Mouse (Mus musculus) large intestine, adult 2 months (tissue): Measurements from ENCODE around the gene Krtap5-1. TPM values are rescaled to one million over a fixed set of nuclear protein-coding genes. Genes with fewer than 3 reads are reported as not detected.

ENCODE experiments used
- polyA plus RNA-seq: library from polyadenylated mRNA; depleted of rRNA; stranded (reverse); fragments of >200 nt; gene quantifications from 2 replicates; pipeline ENCODE4 v1.2.3, GENCODE M21; 2012; rRNA removed

Krtap5-1 gene
- polyA plus RNA-seq, 1 experiment: not detected

Other genes with a start within 250 kb of the Krtap5-1 start
- gene Mob2, start 236.1 kb downstream of the Krtap5-1 start, polyA plus RNA-seq: 52.5 and 62.4 TPM in 2 replicates
- gene Dusp8, start 201.3 kb downstream of the Krtap5-1 start, polyA plus RNA-seq: 8.1 and 12.5 TPM in 2 replicates
- gene Gm45618, start 176.4 kb downstream of the Krtap5-1 start, polyA plus RNA-seq: not detected in 2 replicates
- gene Gm39115, start 161.1 kb downstream of the Krtap5-1 start, polyA plus RNA-seq: not detected in 2 replicates
- not detected in 2 replicates for gene Gm45337, start 152.5 kb downstream of the Krtap5-1 start, polyA plus RNA-seq
- gene Gm29735, start 140.0 kb downstream of the Krtap5-1 start, polyA plus RNA-seq: not detected in 2 replicates
- gene Gm4553, start 131.4 kb downstream of the Krtap5-1 start, polyA plus RNA-seq: not detected in 2 replicates
- not detected in 2 replicates for gene Krtap5-2, start 121.1 kb downstream of the Krtap5-1 start, polyA plus RNA-seq
- gene Gm10153, start 106.7 kb downstream of the Krtap5-1 start, polyA plus RNA-seq: not detected in 2 replicates
- gene Krtap5-3, start 95.8 kb downstream of the Krtap5-1 start, polyA plus RNA-seq: 0.42 TPM in 1 of 2 replicates, not detected in the other
- gene Gm7579, start 85.3 kb downstream of the Krtap5-1 start, polyA plus RNA-seq: not detected in 2 replicates
- not detected in 2 replicates for gene Krtap5-5, start 67.1 kb downstream of the Krtap5-1 start, polyA plus RNA-seq
- not detected in 2 replicates for gene Gm40460, start 56.0 kb downstream of the Krtap5-1 start, polyA plus RNA-seq
- not detected in 2 replicates for gene Gm2431, start 38.8 kb downstream of the Krtap5-1 start, polyA plus RNA-seq
- not detected in 2 replicates for gene Gm4559, start 22.8 kb downstream of the Krtap5-1 start, polyA plus RNA-seq
- not detected in 2 replicates for gene Krtap5-4, start 6.4 kb upstream of the Krtap5-1 start, polyA plus RNA-seq
- gene Ifitm10, start 76.6 kb upstream of the Krtap5-1 start, polyA plus RNA-seq: 1.1 and 1.3 TPM in 2 replicates
- gene Gm49369, start 85.5 kb upstream of the Krtap5-1 start, polyA plus RNA-seq: not detected in 2 replicates
- gene Ctsd, start 90.9 kb upstream of the Krtap5-1 start, polyA plus RNA-seq: 308 and 344 TPM in 2 replicates
- 0.46 and 0.91 TPM in 2 replicates for gene Syt8, start 137.7 kb upstream of the Krtap5-1 start, polyA plus RNA-seq
- gene Tnni2, start 144.7 kb upstream of the Krtap5-1 start, polyA plus RNA-seq: 0.19 and 1.9 TPM in 2 replicates
- gene Lsp1, start 163.7 kb upstream of the Krtap5-1 start, polyA plus RNA-seq: 68.4 and 82.6 TPM in 2 replicates
- 1.1 TPM in 2 replicates for gene Tnnt3, start 201.7 kb upstream of the Krtap5-1 start, polyA plus RNA-seq
- gene Mrpl23, start 235.6 kb upstream of the Krtap5-1 start, polyA plus RNA-seq: 11.2 and 16.3 TPM in 2 replicates